Mouse (Mus musculus) common myeloid progenitor, adult 5-6 weeks (primary cell): ENCODE results near the gene Man1a2. TPM values are rescaled to one million over a fixed set of nuclear protein-coding genes. Genes with fewer than 3 reads are reported as not detected.

Source experiments
- ATAC-seq: replicated peaks from 2 replicates; pipeline ENCODE4 v1.8.0; 2016; ENCODE audit warnings: low read depth, mild to moderate bottlenecking, moderate TSS enrichment, inconsistent platforms; ENCODE audit not compliant: poor library complexity, severe bottlenecking
- total RNA-seq: library from RNA; stranded (forward); fragments of 200-1000, 187-1606 nt; gene quantifications from 2 replicates; pipeline ENCODE4 v1.2.3, GENCODE M21; 2017

Man1a2 gene
- total RNA-seq, 1 experiment from 2014 or later = 107 TPM

DNA sequence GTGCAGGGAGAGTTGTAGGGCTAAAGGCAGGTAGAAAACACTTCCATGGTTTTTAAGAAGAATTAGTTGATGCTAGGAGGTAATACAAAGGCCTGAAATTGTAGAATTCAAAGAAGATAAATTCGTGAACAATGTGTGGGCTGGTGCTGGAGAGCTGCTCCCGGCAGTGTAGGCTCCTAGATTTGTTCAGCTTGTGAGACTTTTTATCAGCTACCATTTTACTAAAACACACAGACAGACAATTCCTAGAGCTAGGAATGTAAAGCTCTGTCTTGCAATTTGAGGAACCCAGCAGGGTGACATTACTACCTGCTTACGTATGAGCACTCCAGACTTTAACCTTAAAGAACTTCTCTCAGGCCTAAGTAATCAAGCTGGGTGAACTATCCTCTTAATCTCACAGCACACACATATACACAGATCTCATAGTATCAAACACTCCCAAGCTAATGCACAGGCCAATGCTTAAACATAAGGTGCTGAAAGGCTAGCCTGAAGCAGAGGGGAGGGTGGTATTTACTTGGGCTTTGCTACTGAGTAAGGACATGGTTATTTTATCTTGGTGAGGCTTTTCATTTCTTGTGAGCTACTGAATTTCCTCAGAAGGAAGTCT lies 112.6 kb downstream of the Man1a2 start:
- ATAC-seq = no peak

DNA sequence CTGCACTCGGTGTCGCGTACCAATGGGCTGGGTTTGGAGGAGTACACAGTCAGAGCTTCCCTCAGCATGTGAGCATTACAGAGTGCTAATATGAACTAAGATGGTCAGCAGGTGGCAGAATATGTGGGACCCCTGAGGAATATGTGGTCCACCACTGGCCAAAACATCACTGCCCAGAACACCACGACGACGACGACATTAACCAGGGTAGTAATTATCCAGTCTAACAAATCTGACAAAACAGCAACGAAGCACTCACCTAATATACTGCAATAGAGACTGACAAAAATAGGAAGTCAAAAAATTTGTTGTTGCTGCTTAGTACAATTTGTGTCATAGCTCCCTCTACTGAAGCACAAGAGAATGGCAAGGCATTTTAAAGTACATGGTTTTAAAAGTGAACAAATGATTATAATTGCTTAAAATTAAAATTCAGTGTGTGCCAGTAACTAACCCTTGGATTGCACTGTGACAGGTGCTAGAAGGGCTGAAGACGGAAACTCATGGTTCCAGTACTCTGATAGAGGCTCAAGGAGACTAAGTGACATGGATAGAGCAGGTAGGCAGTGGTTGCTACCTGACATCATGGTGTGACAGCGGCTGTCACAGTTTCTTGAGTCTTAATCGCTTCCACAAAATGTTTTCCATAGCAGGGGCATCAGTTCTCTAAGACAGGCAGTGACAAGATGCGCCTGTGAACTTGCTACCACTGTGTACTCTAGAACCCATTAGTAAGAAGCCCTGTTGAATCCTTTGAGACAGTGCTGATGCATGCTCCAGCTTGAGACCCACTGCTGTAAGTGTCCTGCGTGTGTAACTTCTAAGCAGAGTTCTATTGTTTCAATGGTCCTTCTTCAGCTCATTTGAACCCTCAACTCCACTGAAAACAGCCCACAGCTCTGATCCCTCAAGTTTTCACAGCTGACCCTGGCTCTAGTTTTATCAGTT lies 116.6 kb downstream of the Man1a2 start:
- peak; percentile 85 for ATAC-seq

DNA sequence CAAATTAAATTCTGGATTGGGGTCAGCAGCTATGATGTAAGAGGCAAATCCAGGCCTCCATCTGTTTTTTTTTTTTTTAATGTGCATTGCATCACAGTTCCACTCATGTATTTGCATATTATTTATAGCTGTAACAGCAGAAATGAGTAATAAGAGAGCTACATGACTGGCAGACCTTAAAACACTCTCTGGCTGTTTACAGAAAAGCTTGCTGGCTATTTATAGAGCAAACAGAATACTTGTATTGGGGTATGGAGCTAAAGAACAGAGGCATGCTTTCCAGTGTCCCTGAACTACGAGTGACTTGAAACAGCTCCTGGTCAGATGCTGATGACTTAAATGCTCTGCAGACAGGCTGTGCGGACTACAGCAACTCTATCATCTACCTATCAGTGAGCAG lies 121.7 kb downstream of the Man1a2 start:
- no peak for ATAC-seq

DNA sequence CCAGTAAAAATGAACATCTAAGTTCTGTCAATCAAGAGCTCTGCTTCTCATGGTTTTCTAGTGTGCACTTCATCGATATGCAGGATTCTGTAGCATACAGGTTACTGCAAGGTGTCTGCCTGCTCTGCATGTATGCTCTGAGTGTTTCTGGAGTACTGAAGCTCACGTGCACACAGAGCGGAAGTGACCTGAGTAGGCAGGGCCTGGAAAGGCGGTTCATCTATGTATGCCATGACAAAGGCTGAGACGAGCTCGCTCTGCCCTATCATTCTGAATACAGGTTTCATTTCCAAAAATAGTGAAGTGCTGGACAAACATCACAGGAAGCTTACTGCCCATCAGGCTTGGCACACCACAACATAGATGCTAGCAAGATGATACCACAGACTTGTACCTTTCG lies 122.8 kb downstream of the Man1a2 start:
- no peak for ATAC-seq

DNA sequence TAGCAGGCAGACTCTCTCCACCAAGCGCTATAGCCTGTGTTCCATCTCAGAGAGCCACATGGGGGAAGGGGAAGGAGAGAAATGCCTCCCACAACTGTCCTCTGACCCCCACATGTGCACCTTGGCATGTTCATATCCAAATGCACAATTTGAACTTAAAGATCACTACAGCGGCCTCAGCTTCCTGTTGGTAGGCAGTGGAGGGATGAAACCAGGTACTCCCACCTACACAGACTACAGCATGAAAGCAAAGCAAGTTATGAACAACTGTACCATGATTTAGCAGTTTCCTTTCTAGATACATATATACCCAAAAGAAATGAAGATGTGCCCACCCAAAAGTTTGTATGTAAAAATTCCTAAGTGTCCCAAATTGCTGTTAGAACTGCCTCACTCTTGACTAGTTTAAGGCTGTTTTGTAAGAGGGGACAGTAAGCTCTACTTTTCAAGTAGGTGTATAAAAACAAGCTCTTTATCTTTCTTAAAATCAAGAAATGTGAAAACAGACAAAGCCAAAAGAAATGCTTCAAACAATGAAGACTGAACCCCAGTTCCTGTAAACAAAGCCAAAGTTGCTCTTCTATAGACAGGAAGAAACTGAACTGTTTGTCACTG lies 123.6 kb downstream of the Man1a2 start:
- ATAC-seq = no peak

DNA sequence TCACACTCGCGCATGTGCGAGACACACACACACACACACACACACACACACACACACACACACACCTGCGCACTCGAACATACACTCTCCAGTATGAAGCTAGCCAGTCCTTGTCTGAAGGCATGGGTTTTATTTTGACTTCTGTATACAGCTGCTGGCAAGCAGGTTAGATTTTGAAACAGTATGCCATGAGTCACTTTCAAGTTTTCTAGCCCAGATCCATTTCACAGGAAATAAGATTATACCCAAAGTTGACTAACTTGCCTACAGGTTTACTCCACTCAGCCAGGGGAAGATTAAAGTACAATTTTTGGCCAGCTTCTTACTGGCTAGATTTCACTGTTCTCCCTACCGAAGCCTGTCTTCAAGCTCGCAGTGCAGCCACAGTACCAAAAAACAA lies 125.9 kb downstream of the Man1a2 start:
- ATAC-seq = no peak

DNA sequence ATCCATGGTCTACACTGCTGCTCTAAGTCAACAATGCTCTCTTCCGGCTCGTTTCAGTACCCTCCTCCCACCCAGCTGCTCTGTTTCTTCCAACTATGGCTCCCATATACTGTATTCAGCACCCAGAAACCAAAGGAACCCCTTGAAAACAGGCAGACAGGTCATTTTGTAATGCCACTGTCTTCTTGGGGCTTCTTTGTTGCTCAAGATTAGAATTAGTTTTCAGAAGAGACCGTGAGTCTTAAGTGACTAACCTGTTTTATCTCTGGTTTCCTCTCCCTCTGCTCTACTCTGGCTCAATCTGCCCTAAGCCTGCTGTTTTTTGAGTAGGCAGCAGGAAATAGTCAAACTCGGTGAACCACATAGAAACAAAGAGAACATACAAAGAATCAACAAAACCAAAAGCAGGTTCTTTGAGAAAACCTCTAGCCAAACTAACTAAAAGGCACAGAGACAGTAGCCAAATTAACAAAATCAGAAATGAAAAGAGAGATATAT lies 127.0 kb downstream of the Man1a2 start:
- ATAC-seq = no peak

DNA sequence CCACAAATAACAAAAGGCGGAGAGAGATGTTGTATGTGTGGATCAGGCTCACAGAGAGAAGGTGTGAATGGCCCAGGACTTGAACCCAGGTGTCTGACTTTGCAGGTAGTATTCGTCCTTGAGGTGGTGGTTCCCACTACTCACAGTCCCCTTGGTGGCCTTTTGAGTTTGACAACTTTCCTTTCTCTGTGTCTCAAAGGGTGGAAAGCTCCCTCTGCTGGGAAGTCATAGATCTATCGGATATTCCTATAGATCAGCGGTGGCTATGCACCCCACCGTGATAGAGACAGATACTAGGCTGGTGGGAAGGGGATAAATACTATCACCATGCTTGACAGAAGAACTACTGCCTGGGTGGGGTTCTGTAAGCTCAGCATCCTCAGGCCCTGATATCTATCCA lies 130.5 kb downstream of the Man1a2 start:
- peak; percentile 57 for ATAC-seq

DNA sequence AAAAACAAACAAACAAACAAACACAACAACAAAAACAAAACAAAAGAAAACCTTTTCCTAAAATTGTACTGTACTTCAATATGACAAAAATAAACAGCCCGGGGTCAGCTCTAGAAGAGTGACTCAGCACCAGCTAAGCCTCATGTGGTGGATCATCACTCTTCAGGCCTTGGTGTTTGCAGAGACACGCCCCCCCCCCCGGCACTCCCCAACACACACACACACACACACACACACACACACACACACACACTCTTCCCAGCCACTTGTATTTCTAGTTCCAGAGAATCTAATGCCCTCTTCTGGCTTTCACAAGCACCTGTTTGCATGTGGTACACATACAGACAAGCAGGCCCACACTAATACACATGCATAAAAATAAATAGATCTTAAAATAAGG lies 133.1 kb downstream of the Man1a2 start:
- ATAC-seq = no peak

DNA sequence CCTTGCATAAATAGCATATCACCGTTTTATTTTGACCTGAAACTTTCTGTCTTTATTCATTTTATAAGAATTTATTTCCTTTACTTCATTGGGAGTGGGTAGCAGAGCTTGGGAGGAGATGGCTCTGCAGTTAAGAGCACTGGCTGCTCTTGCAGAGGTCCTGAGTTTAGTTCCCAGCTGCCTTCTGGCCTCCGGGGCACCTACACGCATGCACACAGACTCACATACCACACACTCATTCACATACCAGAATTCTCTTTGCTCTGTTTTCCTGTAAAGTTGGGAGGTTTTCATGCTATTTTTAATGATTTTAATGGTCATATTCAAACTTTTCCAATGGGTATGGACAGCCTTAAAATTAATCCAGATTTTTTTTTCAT lies 137.4 kb downstream of the Man1a2 start:
- ATAC-seq = no peak

DNA sequence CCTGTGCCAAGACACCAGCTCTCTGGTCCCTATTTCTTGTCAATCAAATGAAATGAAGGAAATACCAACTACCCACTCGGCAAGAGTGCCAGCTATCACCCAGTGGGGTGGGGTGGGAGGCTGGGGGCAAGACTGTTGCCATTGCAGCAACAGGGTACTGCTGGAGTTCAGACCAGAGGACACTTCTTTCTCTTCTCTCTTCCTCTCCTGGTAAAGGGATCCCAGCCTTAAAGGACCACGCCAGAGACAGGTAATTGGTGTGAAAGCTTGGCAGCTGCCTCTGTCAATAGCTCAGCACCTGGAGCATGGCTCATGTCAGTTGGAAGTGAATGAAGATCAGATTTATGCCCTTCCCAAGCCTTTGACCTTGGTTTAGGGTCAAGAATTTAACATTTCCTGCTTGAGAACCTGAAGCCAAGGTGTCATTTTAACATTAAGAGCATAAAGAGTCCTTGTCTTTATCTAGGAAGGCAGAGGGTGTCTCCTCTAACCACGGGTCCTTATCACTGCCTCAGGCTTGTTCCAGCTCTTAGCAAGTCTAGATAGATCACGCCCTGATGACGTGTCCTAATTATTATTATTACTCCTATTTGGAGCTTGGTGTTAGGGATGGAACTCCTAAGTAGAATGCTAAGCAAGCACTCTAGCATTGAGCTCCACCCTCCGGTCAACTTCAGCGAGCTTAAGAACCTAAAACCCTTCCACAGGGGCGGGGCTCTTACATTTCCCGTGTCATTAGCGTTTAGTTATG lies 138.0 kb downstream of the Man1a2 start:
- peak; percentile 95 for ATAC-seq

DNA sequence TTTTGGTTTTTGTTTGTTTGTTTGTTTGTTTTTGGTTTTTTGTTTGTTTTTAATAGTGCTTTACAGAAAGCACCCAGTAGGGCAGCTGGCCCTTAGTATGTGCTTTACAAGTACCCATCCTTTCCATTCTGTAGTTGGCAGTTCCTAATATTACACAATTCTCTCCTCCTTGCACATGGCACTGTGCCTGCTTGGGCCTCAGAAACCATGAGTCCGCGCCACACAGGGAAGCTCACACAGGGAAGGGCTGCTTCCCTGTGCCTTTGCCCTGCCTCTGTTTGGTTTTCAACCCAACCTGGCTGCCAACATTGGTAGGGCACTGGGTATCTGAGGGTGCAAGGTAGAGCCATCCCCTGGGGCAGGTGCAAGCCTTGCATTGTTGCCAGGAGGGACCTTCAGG lies 148.6 kb downstream of the Man1a2 start:
- no peak for ATAC-seq

DNA sequence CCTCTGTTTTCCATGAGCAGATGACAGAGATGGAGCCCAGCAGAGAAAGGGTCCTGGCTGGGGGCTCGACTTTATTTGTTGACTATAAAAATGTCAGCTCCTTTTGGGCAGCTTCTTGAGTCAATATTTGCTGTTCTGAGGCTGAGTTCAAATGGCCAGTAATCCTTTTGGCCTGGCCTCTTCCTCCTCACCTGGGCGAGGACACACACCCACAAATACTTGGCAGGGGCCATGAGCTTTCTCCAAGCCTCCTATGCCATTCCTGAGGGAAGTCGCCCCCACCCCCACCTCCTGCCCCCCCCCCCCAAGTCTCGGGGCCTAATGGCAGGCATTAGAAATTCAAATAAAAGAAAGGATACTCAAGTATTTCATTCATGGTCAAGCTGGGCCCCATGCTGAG lies 149.4 kb downstream of the Man1a2 start:
- ATAC-seq = no peak

DNA sequence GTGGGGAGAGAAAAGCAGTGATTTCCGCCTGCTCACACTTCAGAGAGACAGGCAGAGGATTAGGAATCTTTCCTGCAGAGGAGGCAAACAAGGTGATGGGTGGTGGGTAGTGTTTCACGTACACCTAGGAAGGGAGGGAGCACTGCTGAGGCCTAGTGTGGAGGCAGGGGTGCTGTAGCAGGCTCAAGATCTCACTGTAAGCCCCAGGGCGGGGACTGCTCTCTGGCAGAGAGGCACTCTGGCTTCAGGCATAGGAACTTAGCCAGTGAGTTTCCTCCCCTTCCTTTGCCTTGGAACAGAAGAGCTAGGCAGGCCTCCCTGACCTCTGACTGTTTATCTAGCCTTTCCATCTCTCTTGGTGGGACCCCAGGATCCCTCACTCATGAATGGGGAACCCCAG lies 150.0 kb downstream of the Man1a2 start:
- ATAC-seq = no peak

DNA sequence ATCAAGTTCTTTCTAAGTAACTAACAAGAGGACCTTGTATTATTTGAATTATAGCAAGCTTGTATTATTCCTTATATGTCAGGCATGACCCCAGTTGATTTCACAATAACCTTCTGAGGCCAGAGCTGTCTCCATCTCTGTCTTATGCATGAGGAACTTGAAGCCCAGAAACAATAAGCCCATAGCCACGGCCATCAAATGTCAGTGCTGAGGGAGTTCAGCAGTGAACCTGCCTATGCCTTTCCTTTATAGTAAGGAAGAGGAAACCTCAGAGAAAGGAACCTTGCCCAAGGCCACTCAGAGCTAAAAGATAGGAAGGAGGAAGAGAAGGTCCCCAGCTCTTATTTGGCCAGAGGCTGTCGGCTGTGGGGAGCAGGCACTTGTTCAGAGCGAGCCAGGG lies 150.9 kb downstream of the Man1a2 start:
- ATAC-seq = peak; percentile 68

DNA sequence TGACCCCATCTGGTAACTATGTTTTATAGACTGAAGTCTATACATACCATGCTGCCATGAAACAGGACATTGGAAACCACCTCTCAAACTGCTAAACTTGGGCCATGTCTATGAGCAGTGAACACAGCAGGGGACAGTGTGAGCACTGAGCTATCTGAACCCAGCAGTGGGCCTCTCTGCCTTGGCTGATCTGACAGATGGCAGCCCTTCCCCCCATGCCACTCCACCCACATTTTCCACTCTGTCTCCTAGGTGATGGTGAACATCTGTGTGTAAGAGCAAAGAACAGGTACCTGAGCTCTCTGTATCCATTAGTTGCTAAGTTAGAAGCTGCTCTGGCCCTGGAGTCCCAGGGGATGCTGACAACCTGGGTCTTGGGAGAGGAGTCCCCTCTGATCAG lies 151.9 kb downstream of the Man1a2 start:
- no peak for ATAC-seq

DNA sequence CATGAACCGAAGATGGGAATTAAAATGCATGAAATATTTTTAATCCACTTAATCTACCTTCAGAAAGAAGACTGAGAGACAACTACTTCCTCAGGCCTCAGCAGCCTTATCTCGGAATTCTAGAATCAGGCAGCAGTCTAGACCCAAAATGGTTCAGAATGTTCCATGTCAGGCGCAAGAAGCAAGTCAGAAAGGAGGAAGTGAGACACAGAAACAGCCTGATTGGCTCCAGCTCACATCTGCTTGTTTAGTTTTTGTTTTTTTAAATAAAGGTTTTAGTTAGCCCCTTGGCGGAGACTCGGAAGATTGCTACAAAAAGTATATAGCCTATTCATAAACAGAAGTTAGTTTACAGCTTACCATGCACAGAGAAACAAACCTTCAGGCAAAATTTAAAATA lies 154.4 kb downstream of the Man1a2 start:
- ATAC-seq = no peak

DNA sequence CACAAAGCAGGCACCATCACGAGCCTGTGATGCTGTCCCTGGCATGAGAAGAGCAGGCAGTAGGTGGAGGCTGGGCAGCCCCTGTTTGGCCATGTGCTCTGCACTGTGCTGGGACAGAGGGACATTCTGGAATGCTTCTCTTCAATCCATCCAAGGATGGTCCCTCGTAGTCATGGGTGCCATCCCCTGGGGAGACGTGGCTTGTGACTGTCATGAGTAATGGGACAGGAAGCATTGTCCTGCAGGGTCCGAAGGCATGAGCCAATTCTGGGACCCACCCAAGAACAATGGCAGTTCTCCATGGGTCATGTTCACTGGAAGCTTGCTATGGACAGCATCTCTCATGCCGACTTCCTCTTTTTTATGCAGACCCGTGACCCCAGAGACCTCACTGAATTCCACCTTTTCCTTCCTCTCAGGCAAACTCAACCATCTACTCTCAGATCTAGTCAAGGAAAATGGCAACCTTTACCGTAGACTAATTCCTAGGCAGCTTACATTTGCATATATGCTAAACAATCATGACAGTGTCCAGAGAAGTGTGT lies 155.0 kb downstream of the Man1a2 start:
- ATAC-seq = peak; percentile 50

DNA sequence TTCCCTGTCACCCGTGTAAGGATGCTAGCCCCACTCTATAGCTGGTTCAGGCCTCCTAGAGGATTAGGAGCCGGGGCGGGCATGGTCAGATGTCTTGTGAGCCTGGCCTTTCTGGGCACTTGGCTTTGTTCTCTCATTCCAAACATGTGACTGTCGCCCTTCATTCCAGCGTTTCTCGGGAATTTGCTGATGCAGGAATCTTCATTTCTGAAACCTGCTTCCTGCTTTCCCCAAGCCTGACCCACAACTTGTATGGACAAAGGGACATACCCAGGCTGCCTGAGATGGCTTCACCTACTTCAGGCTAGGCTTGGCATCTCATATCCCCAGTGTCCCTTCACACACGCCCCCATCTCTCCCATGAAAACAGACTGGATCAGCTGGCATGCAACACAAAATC lies 162.6 kb downstream of the Man1a2 start:
- no peak for ATAC-seq

DNA sequence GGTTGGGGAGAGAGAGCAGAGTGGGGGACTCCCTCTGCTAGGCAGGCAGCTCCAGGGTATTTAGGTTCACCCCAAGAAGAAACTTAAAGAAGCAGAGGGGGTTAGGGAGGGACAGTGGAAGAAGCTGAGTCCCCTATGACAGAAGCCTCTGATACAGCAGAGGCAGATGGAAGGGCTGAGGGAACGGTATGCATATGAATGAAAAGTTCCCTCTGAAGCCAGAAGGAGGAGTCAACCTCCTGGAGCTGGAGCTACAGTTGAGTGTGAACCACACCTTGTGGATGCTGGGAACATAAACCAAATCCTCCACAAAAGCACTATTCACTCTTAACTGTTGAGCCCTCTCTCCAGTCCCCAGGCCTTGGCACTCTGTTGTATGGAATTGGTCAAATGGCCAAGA lies 163.7 kb downstream of the Man1a2 start:
- ATAC-seq = no peak
